Mouse (Mus musculus) ES-CJ7 (cell line): ENCODE data around the gene Pp2d1.
"Not testable (repeated sequence)": the region's sequence is repeated elsewhere in the genome, so short reads cannot be mapped to it uniquely, and the experiment has no call there.

ENCODE experiments used
- DNase-seq: peaks from one replicate; pipeline ENCODE4 v3.0.0; 2011; ENCODE audit warnings: low read depth, low spot score

Pp2d1 gene

GRCm38 (mm10) chr17:53539351-53539750, at the start of gene Pp2d1:
Gene Pp2d1 (minus strand): TSS chr17:53539451.
- not testable (repeated sequence) for DNase-seq

GRCm38 (mm10) chr17:53588097-53588855, 49.0 kb upstream of the Pp2d1 start:
- no peak for DNase-seq

- DNase-seq = peak; percentile 66
These were observed 48.0 kb upstream of the Pp2d1 start for GRCm38 (mm10) chr17:53587074-53587851.

GRCm38 (mm10) chr17:53583846-53584579, 44.8 kb upstream of the Pp2d1 start:
- no peak for DNase-seq

GRCm38 (mm10) chr17:53582805-53583204, 43.6 kb upstream of the Pp2d1 start:
- DNase-seq = no peak

- no peak for DNase-seq
These were observed 42.9 kb upstream of the Pp2d1 start for GRCm38 (mm10) chr17:53582026-53582585.

- no peak for DNase-seq
These were observed 41.0 kb upstream of the Pp2d1 start for GRCm38 (mm10) chr17:53580237-53580636.

GRCm38 (mm10) chr17:53579612-53580011, 40.4 kb upstream of the Pp2d1 start:
- no peak for DNase-seq

- no peak for DNase-seq
These were observed 39.5 kb upstream of the Pp2d1 start for GRCm38 (mm10) chr17:53578776-53579175.

- DNase-seq = no peak
These were observed 39.0 kb upstream of the Pp2d1 start for GRCm38 (mm10) chr17:53578249-53578648.

- no peak for DNase-seq
These were observed 38.5 kb upstream of the Pp2d1 start for GRCm38 (mm10) chr17:53577754-53578153.

GRCm38 (mm10) chr17:53577151-53577550, 37.9 kb upstream of the Pp2d1 start:
- DNase-seq = no peak

GRCm38 (mm10) chr17:53573019-53573556, 33.8 kb upstream of the Pp2d1 start:
- peak; percentile 78 for DNase-seq

- not testable (repeated sequence) for DNase-seq
These were observed 31.7 kb upstream of the Pp2d1 start for GRCm38 (mm10) chr17:53570932-53571331.

GRCm38 (mm10) chr17:53570361-53570875, 31.2 kb upstream of the Pp2d1 start:
- DNase-seq = no peak

GRCm38 (mm10) chr17:53569829-53570228, 30.6 kb upstream of the Pp2d1 start:
- DNase-seq = peak; percentile 85

- no peak for DNase-seq
These were observed 29.6 kb upstream of the Pp2d1 start for GRCm38 (mm10) chr17:53568734-53569386.

GRCm38 (mm10) chr17:53568118-53568517, 28.9 kb upstream of the Pp2d1 start:
- peak; percentile 85 for DNase-seq

GRCm38 (mm10) chr17:53567346-53568101, 28.3 kb upstream of the Pp2d1 start:
- DNase-seq = no peak

- peak; percentile 70 for DNase-seq
These were observed 27.7 kb upstream of the Pp2d1 start for GRCm38 (mm10) chr17:53566919-53567345.
